Mouse (Mus musculus) hindbrain, embryonic 14.5 days (tissue): ENCODE data around the gene Pink1. TPM values are rescaled to one million over a fixed set of nuclear protein-coding genes. Genes with fewer than 3 reads are reported as not detected.

Experiments
- ATAC-seq: fragments of 200-750 bp; cut with Nextera tagmentation; 2 replicates; pipeline ENCODE4 v1.8.0; 2017; ENCODE audit warnings: moderate number of reproducible peaks, mild to moderate bottlenecking, moderate TSS enrichment, moderate library complexity; ENCODE audit not compliant: low FRiP score
- DNase-seq: peaks from one replicate; pipeline ENCODE4 v3.0.0-alpha.2; 2015; ENCODE audit warnings: low spot score
- H3K27ac ChIP-seq: fragments of 300-500 bp; sonication (generic); 2 replicates; pipeline ENCODE4 v1.5.1; 2014; ENCODE audit warnings: mild to moderate bottlenecking, moderate library complexity
- H3K27me3 ChIP-seq: fragments of 300-500 bp; sonication (generic); 2 replicates; pipeline ENCODE4 v1.6.1; 2014; ENCODE audit warnings: mild to moderate bottlenecking, low read length, mixed read lengths; ENCODE audit not compliant: control insufficient read depth, insufficient read depth
- H3K36me3 ChIP-seq: fragments of 300-500 bp; sonication (generic); replicated peaks from 2 replicates; pipeline ENCODE4 v1.6.1; 2014; ENCODE audit not compliant: control insufficient read depth, insufficient read depth
- H3K4me1 ChIP-seq: fragments of 300-500 bp; sonication (generic); replicated peaks from 2 replicates; pipeline ENCODE4 v1.6.1; 2014; ENCODE audit warnings: antibody characterized with exemption, low read length, mixed read lengths; ENCODE audit not compliant: control insufficient read depth, insufficient read depth
- H3K4me2 ChIP-seq: fragments of 300-500 bp; sonication (generic); replicated peaks from 2 replicates; pipeline ENCODE4 v1.6.1; 2014; ENCODE audit warnings: mild to moderate bottlenecking, moderate library complexity
- H3K4me3 ChIP-seq: fragments of 300-500 bp; sonication (generic); replicated peaks from 2 replicates; pipeline ENCODE4 v1.5.1; 2014; ENCODE audit warnings: mild to moderate bottlenecking, low read length
- H3K9ac ChIP-seq: fragments of 300-500 bp; sonication (generic); 2 replicates; pipeline ENCODE4 v1.6.1; 2014
- H3K9me3 ChIP-seq: fragments of 300-500 bp; sonication (generic); 2 replicates; pipeline ENCODE4 v1.6.1; 2016; ENCODE audit warnings: low read length; ENCODE audit not compliant: control insufficient read depth
- WGBS: fragments of 180-500 bp; shearing (Covaris S2); extraction: QIAGEN DNeasy Blood & Tissue Kit; methylation state at CpG from one replicate; pipeline ENCODE4 v1.1.7; 2014; 5-methylcytosine and 5-hydroxymethylcytosine counted together
- polyA plus RNA-seq: library from polyadenylated mRNA; unstranded; fragments of >200 nt; fragmentation: Nextera tagmentation; extraction: Ambion mirVana; gene quantifications from 2 replicates; pipeline ENCODE4 v1.2.1, GENCODE M21; 2014

Pink1 gene
- polyA plus RNA-seq, 1 experiment from 2014 or later: 57.4 TPM

DNA sequence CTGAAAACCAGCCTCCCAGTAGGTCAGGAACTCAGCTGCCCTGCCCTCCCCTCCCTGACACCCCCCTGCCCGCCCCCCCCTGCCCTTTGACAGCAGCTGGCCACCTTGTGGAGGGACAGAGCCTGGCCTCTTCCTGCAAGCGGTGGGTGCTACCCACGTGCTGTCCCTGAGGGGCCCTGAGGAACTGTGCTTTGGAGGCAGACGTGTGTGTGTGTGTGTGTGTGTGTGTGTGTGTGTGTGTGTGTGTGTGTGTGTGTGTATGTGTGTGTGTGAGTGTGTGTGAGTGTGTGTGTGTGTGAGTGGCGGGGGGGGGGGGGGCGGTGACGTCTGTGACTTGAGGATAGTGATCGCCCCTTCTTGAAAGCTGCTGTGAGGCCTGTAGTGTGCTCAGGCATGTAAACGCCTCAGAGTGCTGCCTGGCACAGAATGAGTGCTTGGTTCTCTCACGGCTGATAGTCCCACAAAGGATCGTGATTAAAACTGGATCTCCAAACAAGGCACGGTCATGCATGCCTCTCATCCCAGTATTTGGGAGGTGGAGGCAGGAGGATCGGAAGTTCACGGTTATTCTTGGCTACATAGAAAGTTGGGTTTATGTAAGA lies 32.1 kb downstream of the Pink1 start:
- ATAC-seq (peak; percentile 43), DNase-seq (no peak)
- Histone ChIP-seq H3K4me1 (no peaks in the 10 kb centered on the region), H3K27me3 (no peaks in the 10 kb centered on the region), H3K9ac (0 out of 2 replicates have a peak overlapping the region, but pooled peaks have one; percentile 17), H3K9me3 (no peaks in the 10 kb centered on the region), H3K4me3 (no peak overlapping the region), H3K36me3 (no peaks in the 10 kb centered on the region), H3K27ac (peak overlapping the region; percentile 91), H3K4me2 (peak overlapping the region; percentile 19; the same call in 1 of the 2 replicates)
- WGBS: 78% methylated on average over 7 of the region's 14 CpGs

DNA sequence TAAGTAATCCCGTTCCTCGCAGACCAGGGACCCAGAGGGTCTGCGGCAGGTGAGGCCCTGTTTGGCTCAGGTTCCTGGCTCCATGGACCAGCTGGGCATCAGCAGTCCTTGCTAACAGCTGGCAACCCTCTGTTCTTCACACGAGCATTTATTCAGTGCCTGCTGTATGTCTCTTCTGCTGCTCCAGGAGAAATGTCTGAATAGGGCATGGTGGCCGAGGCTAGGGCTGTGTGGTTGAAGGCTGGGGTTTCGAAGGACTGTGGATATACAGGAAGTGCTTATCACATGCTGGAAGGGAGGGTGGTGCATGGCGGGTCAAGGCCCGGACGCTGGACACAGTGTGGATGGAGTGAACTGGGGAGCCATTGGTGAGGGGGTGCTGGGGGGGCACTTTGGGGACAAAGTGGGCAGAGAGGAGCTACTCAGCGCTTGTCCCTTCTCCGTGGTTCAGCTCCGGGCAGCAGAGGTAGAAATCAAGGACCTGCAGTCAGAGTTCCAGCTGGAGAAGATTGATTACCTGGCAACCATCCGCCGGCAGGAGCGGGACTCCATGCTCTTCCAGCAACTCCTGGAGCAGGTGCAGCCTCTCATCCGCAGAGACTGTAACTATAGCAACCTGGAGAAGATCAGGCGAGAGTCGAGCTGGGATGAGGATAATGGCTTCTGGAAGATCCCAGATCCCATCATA lies 32.7 kb downstream of the Pink1 start:
- peak; percentile 89 for ATAC-seq
- Histone ChIP-seq H3K4me1 (no peaks in the 10 kb centered on the region), H3K4me2 (peak overlapping the region; percentile 19; the same call in 1 of the 2 replicates), H3K27ac (peak overlapping the region; percentile 91), H3K36me3 (no peaks in the 10 kb centered on the region), H3K9ac (0 out of 2 replicates have a peak overlapping the region, but pooled peaks have one; percentile 17), H3K4me3 (no peak overlapping the region), H3K9me3 (no peaks in the 10 kb centered on the region), H3K27me3 (no peaks in the 10 kb centered on the region)
- WGBS: 56% methylated on average over 18 of the region's 18 CpGs
- DNase-seq: peak; percentile 74

DNA sequence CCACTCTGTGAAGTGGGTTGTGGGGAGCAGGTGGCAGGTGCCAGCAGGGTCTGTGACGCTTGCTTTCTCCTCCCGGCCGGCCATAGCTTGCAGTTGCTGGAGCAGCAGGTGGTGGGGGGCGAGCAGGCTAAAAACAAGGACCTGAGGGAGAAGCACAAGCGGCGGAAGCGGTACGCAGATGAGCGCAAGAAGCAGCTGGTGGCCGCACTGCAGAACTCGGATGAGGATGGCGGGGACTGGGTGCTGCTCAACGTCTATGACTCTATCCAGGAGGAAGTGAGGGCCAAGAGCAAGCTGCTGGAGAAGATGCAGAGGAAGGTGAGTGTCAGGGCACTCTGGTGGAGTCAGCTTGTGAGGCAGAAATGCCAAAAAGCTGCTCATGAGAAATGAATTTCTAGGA lies 34.1 kb downstream of the Pink1 start:
- Histone ChIP-seq H3K27ac (0 out of 2 replicates have a peak overlapping the region, but pooled peaks have one; percentile 47), H3K4me3 (no peak overlapping the region), H3K4me1 (no peaks in the 10 kb centered on the region), H3K9me3 (no peaks in the 10 kb centered on the region), H3K27me3 (no peaks in the 10 kb centered on the region), H3K4me2 (no peak overlapping the region), H3K36me3 (no peaks in the 10 kb centered on the region), H3K9ac (no peak overlapping the region)
- WGBS: 85% methylated on average over 13 of the region's 13 CpGs
- DNase-seq (no peak), ATAC-seq (no peak)

DNA sequence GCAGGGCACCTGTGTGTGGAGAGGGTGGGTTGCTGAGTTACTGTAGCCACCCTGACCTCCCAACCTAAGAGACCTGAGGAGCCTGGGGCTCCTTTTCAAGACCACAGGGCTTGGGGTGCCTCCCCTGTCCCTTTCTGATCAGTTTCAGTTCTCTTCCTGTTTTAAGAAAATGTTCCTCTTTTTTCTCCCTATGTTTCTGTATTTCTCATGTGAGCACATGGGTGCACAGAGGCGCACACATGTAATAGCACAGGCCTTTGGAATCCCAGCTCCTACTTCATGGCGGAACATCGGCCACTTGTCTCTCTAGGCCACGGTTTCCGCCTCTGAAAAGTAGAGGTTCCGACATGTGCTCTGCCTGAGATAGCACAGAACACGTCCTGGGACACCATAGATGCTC lies 37.4 kb downstream of the Pink1 start:
- Histone ChIP-seq H3K9me3 (no peaks in the 10 kb centered on the region), H3K9ac (no peak overlapping the region), H3K27ac (peak overlapping the region; percentile 9; the same call in 1 of the 2 replicates), H3K27me3 (no peaks in the 10 kb centered on the region), H3K4me1 (0 out of 2 replicates have a peak, but pooled peaks cover 3% of the 10 kb centered on the region), H3K4me3 (no peak overlapping the region), H3K36me3 (no peaks in the 10 kb centered on the region), H3K4me2 (no peak overlapping the region)
- DNase-seq (no peak), ATAC-seq (no peak)
- WGBS: 91% methylated on average over 7 of the region's 7 CpGs

DNA sequence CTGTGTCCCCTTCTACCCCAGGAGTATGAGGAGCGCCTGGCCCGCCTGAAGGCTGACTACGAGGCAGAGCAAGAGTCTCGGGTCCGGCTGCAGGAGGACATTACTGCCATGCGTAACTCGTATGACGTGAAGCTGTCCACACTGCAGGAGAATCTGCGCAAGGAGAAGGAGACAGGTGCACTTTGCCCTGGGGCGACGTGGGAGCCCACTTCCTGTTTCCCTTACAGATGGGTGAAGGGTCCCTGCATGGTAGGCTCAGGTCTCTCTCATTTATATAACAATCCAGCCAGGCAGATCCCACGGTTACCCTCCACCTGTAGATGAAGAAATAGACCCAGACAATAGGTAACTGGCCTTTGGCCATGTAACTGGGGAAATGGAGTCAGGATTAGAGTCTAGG lies 39.7 kb downstream of the Pink1 start:
- DNase-seq: no peak
- Histone ChIP-seq H3K4me3 (no peak overlapping the region), H3K9me3 (no peaks in the 10 kb centered on the region), H3K27me3 (no peaks in the 10 kb centered on the region), H3K36me3 (no peaks in the 10 kb centered on the region), H3K9ac (no peak overlapping the region), H3K27ac (no peak overlapping the region), H3K4me2 (no peak overlapping the region), H3K4me1 (0 out of 2 replicates have a peak, but pooled peaks cover 3% of the 10 kb centered on the region)
- WGBS: 85% methylated on average over 12 of the region's 12 CpGs
- ATAC-seq: no peak

DNA sequence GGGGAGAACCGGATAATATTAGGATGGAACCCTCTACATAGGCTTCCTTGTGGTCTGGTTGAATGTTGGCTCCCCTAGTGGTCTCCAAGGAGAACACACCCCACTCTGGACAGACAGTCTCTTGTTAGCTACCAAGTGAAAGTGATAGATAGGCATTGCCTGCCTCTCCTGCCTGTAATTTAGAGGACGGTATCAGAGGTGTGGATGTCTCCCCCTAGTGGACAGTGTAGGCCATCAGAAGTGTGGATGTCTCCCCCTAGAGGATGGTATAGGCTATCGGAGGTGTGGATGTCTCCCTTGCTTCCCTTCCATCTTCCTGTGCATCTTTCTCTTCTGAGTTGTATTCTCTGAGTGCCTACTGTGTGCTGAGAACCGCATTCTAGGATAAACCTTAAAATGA lies 43.3 kb downstream of the Pink1 start:
- no peak overlapping the region for H3K27ac ChIP-seq
- H3K27me3 ChIP-seq: no peaks in the 10 kb centered on the region
- H3K9ac ChIP-seq: no peak overlapping the region
- ATAC-seq (peak; percentile 34; the same call in 1 of the 2 replicates), DNase-seq (peak; percentile 77)
- H3K36me3 ChIP-seq: no peaks in the 10 kb centered on the region
- H3K4me2 ChIP-seq: no peak overlapping the region
- 0 out of 2 replicates have a peak, but pooled peaks cover 3% of the 10 kb centered on the region for H3K4me1 ChIP-seq
- 28% methylated on average over 4 of the region's 4 CpGs for WGBS
- H3K9me3 ChIP-seq: no peaks in the 10 kb centered on the region
- no peak overlapping the region for H3K4me3 ChIP-seq

DNA sequence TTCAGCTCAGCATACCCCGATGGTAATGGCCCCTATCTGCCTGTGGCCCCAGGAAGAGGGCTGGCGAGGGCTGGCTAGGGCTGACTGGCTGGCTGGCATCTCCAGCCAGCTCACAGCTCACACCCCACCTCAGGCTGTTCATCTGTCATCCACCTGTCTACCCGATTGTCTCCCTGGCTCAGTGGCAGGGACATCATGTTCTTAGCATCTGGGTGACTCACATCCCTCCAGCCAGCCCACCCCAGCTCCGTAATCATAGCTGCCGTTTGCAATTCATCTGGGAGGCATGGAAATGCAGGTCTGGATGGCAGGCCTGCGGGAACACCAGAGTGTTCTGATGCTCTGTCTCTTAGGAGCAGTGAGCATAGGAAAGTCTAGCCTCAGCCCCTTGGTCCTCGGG lies 47.8 kb downstream of the Pink1 start:
- H3K36me3 ChIP-seq: no peaks in the 10 kb centered on the region
- H3K27me3 ChIP-seq: no peaks in the 10 kb centered on the region
- no peak overlapping the region for H3K4me3 ChIP-seq
- ATAC-seq (no peak), DNase-seq (no peak)
- H3K4me1 ChIP-seq: no peaks in the 10 kb centered on the region
- H3K9ac ChIP-seq: no peak overlapping the region
- H3K27ac ChIP-seq: no peak overlapping the region
- WGBS: 66% methylated on average over 7 of the region's 7 CpGs
- no peaks in the 10 kb centered on the region for H3K9me3 ChIP-seq
- no peak overlapping the region for H3K4me2 ChIP-seq

DNA sequence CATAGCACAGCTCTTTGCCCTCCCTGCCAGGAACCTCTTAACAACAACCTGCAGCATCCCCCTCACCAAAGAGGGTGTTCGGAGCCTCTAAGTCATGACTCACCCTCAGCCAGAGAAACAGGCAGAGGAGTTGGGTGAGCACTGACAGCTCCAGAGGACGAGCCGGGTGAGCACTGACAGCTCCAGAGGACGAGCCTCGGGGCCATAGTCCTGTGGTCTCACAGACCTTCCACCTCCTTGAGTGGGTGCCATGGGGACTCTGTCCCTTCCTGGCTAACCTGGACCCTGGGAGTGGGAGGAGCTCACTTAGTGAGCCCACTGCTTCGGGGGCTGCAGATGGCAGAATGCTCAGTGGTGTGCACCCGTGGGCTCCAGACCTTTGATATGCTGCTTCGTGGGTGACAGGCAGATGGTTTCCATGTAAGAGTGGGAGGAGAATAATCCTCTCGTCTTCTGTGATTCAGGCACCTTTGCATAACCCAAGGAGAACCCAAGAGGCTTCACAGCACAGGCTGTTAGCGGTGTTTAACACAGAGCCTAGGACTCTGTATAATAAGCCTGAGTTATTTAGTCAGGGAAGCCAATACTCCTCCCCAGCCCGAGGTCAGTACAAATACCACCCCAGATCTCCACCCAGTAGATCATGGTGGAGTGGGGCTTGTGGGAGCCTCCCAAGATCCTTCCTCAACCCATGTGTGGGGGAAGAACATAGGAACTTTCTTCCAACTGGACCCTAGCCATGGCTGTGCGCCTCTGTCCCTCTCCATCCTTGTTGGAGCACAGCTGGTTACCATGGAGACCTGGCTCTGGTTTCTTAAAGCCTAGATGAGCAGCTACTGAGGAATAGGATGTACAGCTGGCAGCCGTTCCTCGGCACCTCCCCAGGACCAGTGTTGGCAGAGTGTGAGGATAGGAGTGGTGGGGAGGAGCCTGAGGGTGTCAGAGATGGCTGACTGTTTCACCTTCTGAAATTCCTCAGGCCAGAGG lies 53.8 kb downstream of the Pink1 start:
- H3K4me2 ChIP-seq: no peak overlapping the region
- WGBS: 67% methylated on average over 14 of the region's 14 CpGs
- H3K36me3 ChIP-seq: no peaks in the 10 kb centered on the region
- peak; percentile 37; the same call in 1 of the 2 replicates for ATAC-seq
- no peaks in the 10 kb centered on the region for H3K9me3 ChIP-seq
- H3K4me1 ChIP-seq: no peaks in the 10 kb centered on the region
- DNase-seq: peak; percentile 53
- H3K4me3 ChIP-seq: no peak overlapping the region
- H3K27me3 ChIP-seq: no peaks in the 10 kb centered on the region
- no peak overlapping the region for H3K27ac ChIP-seq
- H3K9ac ChIP-seq: no peak overlapping the region

DNA sequence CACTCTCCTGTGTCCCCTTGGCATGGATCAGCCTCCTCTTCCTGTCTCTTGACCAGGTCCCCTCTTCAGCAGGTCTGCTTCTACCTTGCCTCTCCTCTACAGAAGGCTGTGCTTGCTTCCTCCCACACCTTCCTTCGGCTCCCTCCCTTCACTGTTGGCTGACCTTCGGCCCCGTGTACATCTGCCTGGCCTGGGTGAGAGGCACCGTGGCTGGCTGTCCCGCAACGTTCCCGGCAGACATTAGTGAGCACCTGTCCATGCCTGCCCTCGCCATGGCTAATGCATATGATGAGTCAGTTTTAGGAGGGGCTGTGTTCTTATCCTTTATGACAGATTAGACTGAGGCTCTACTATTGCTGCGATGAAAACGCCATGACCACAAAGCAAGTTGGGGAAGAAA lies 58.2 kb downstream of the Pink1 start:
- H3K9me3 ChIP-seq: no peaks in the 10 kb centered on the region
- ATAC-seq: no peak
- no peak overlapping the region for H3K4me3 ChIP-seq
- H3K4me1 ChIP-seq: no peaks in the 10 kb centered on the region
- no peak overlapping the region for H3K4me2 ChIP-seq
- 0 out of 2 replicates have a peak, but pooled peaks cover 3% of the 10 kb centered on the region for H3K27me3 ChIP-seq
- no peak overlapping the region for H3K9ac ChIP-seq
- no peak overlapping the region for H3K27ac ChIP-seq
- no peaks in the 10 kb centered on the region for H3K36me3 ChIP-seq
- 95% methylated on average over 10 of the region's 10 CpGs for WGBS
- DNase-seq: no peak
